Mouse (Mus musculus) mature B cell (primary cell): Measurements from ENCODE around the gene Dnttip1.
"Not testable (repeated sequence)": the region's sequence is repeated elsewhere in the genome, so short reads cannot be mapped to it uniquely, and the experiment has no call there.

ENCODE experiments used
- in situ Hi-C: fragments of 300-500 bp; cut with MboI; formaldehyde crosslinking; loops from 2 replicates; pipeline ENCODE4 v1.14.3; 2019

Dnttip1 gene

DNA sequence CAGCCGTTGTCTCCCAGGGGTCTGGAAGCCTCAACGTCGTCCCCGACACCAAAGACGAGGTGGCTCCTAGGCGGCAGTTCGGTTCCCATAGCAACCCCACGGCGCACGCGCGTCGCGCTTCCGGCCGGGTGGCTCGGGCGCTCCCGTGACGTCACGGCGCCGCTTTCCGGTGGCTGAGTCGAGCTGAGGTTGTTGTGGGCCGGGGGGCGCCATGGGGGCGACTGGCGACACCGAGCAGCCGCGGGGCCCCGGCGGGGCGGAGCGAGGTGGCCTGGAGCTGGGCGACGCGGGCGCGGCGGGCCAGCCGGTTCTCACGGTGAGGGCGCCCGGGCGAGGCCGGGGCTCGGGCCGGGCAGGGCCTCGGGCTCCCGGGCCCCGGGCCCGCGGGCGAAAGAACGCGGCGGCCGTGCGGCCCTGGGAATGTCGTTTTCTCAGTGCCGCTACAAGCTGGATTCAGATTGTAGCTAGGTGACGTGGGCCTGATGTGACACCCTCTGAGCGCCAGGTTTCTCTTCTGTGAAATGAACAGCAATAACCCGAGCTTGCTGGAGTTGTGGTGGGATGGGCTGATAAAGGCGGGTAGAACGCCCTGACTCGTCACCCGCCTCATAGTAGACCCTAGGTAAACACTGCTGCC lies at the start of gene Dnttip1, which contains the start of gene Wfdc3:
Gene Dnttip1 (plus strand): TSS at position 141 of the 637 bp plus-strand sequence.
Gene Wfdc3 (minus strand): TSS at position 89 of the 637 bp plus-strand sequence.
- in situ Hi-C loops: loop anchor here (25.0 kb wide), 1 partner anchor 334 kb away; the partner anchor contains the start of genes Matn4 and Rbpjl

DNA sequence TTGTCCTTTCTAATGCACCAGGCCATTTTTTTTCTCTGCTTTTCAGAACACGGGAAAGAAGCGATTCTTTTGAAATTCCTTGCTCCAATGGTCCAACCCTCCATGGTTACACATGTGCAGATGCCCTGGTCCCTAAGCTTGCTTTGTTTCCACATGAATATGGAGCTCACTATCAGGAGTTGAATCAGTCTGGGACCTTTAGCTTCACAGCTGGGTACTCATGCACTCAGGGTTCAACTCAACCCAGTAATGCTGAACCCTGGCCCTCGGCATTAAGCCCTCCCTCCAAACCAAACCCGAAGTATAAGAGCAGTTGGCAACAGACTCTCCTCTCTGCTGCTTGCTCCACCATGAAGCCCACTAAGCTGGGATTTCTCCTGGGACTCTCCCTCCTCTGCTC lies 47.6 kb upstream of the Dnttip1 start, which contains the start of gene Spint4:
Gene Spint4 (plus strand): TSS at position 301 of the 400 bp plus-strand sequence.
- in situ Hi-C loops: no loop called here

DNA sequence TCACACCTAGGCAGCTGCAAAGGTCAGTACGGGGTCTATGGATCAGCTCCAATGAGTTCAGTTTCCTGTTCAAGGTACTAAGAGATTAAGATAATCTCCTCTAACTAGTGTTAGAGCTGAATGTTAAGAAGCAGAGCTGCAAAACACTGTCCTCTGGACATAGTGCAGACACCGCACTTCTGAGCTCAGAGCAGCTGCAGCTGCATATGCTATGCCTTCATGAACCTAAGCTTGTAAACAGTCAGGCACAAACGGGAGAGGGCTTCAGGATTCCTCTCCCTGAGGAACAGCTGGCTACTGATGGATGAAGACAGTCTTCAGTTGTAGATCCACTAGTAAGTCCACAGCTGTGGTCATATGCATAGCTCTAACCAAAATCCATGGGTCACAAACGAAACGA lies 44.8 kb upstream of the Dnttip1 start:
- in situ Hi-C loops: no loop called here

DNA sequence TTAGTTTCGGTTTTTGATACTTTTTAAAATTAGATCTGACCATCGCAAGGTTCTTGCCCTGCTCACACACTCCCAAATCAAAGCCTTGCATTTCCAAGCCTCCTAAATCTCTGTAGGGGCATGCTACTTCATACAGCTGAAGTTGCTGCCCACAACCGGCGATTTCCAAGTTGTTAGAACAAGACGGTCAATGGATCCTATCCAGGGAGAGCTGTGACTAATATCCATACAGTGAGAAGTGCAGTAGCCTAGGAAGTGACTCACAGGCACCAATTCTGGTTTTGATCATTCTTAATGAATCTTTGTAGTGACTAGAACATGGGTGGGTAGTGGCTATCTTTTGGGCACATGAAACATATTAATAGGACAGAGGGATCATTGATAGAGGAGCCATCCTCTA lies 44.0 kb upstream of the Dnttip1 start:
- in situ Hi-C loops: no loop called here

DNA sequence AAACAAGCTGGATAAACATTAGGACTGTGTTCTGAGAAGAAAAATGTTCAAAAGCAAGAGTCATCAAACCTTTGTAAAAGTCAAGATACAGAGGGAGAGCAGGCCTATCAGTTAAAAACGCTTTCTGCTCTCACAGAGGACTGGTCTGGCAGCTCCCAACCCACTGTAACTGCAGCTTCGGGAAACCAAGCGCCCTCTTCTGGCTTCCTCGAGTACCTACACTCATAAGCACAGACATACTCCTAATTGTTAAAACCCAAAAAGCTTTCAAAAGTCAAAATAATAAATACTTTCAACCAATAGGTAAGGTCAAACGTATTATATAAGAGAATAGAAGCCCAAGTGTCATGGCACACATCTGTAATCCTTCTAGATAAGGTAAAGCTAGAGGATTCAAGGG lies 41.5 kb upstream of the Dnttip1 start:
- in situ Hi-C loops: no loop called here

DNA sequence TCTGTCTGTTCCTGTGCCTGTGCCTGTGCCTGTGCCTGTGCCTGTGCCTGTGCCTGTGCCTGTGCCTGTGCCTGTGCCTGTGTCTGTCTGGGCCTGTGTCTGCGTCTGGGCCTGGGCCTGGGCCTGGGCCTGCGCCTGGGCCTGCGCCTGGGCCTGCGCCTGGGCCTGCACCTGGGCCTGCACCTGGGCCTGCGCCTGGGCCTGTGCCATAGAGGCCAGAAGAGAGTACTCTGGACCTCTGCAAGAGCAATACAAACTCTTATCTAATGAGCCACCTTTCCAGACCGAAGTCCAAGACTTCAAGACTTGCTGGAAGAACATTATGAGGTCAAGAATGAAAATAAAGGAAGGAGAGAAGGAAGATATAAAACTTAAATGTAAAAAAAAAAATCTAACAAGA lies 40.5 kb upstream of the Dnttip1 start:
- in situ Hi-C loops: no loop called here

DNA sequence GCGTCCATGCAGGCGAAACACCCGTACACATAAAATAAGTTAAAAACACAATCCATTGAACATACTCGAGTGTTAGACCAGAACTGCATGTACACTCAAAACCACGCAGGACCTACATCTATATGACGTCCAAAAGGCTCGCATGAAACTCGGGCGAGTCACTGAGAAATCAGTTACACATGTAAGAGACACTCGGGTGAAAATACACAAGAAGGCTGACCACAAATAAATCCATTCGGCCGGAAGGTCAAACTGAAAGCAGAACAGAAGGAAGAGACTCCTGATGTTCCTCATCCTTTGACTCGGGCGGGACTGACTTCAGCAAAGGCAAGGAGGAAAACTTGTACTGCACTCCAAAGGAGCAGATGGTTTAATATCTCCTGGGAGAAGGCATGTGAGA lies 39.8 kb upstream of the Dnttip1 start:
- in situ Hi-C loops: no loop called here

DNA sequence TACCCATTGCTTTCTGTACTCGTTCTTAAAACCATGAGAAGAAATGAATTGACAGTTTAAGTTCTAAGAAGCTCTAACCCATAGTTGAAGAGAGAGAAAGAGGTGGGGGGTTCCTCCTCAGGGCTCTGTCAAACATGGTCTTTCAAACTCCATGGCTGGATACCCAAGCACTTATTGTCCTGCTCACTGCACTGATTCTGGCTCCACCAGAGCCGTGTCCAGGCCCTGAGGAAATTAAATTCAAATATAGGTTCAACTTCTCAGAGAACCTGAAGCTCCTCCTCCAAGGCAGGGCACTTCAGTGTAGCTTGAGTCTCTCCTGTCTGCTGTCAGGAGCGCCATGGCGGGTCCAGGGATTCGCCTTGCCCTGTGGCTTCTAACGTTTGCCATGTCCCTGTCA lies 30.8 kb upstream of the Dnttip1 start, which contains the start of gene Spint5:
Gene Spint5 (plus strand): TSS at position 301 of the 400 bp plus-strand sequence.
- in situ Hi-C loops: no loop called here

DNA sequence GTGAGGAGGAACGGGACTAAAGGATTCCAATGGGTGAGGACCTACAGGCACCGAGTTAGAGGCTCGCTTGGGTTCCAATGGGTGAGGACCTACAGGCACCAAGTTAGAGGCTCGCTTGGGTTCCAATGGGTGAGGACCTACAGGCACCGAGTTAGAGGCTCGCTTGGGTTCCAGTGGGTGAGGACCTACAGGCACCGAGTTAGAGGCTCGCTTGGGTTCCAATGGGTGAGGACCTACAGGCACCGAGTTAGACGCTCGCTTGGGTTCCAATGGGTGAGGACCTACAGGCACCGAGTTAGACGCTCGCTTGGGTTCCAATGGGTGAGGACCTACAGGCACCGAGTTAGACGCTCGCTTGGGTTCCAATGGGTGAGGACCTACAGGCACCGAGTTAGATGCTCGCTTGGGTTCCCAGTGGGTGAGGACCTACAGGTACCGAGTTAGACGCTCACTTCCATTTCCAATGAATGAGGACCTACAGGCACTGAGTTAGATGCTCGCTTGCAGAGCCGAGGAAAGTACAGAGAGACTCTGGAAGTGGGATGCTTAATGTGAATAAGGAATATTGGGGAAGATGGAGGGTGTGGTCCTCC lies 29.5 kb upstream of the Dnttip1 start:
- in situ Hi-C loops: not testable (repeated sequence)

DNA sequence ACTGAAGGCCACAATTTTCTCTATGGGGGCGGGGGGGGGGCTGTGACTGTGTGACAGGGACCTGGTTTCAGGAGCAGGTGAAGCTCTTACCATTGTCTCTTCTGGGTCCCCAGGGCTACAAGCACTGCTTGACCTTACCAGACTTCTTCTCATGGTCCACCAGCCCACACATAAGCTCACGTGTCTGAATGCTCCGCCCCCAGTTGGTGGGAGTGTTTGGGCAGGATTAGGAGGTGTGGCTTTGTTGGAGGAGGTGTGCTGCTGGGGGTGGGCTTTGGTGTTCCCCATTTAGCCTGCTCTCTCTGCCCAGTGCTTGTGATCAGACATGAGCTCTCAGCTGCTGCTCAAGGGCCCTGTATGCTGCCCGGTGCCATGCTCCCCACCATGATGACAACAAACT lies 22.5 kb upstream of the Dnttip1 start:
- in situ Hi-C loops: no loop called here

DNA sequence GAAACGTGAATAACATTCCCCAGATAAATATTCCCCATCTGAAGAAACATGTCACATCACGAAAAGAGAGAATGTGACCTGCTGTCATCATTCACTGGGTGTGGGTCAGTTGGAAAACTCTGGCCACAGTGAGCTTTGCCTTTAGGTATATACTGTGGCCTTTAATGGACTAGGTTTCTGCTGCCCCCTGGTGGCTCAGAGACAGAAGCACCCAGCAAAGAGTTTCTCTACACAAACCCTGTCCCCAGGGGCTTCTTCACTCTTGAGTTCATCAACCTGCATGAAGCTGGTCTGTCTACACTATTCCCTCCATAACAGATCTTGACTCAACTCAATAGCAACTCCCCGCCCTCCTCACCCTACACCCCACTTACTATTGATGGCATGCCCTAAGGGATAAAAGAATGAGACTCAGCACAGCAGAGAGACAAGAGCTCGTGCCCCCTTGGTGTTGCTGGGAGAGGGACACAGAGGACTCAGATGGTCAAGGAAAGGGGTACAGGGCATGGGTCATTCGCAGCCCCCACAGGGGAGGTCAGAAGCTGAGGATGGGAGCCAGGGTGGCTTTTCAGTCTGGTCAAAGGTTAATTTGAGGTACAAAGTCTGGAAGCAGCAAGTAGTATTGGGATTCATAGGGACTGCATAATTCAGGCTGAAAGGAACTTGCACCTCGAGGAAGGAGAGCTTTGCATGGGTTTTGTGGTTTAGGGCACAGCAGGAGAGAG lies 19.7 kb upstream of the Dnttip1 start:
- in situ Hi-C loops: loop anchor here (25.0 kb wide), 1 partner anchor 314 kb away; the partner anchor contains the start of genes Matn4 and Rbpjl

DNA sequence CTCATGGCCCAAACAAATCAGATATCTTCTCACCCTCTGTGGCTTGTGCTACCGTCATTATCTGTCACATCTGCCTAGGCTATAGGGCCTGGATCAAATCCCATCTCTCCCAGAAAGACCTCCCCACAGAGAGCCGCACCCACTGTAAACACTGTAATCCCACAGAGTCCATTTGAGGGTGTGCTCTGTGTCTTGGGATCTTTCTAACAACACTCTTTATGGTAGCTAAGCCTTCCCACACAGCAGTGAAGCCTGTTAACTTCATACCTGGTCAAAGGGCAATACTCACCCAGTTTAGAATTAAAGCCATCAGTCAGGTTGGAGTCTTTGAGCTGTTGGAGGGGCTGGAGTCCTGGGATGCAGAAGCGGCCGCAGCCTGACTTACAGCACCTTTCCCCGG lies 14.1 kb upstream of the Dnttip1 start:
- in situ Hi-C loops: loop anchor here (25.0 kb wide), 1 partner anchor 319 kb away; the partner anchor contains the start of genes Matn4 and Rbpjl

DNA sequence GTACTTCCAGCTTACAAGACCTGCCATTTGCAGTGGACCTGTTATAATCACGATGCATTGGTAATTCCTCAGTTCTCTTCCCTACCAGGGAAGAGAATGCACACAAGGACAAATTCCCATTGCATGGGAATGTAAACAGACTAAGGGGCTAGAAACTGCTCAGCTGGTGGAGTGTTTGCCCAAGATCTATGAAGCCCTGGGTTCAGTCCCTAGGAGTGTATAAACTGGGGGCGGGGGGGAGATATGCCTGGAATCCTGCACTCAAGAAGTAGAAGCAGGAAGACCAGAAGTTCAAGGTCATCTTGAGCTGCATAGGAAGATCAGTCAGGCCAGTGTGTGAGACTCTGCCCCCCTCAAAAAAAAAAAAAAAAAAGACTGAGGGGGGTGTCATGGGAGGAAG lies 12.5 kb upstream of the Dnttip1 start:
- in situ Hi-C loops: loop anchor here (25.0 kb wide), 1 partner anchor 321 kb away; the partner anchor contains the start of genes Matn4 and Rbpjl

DNA sequence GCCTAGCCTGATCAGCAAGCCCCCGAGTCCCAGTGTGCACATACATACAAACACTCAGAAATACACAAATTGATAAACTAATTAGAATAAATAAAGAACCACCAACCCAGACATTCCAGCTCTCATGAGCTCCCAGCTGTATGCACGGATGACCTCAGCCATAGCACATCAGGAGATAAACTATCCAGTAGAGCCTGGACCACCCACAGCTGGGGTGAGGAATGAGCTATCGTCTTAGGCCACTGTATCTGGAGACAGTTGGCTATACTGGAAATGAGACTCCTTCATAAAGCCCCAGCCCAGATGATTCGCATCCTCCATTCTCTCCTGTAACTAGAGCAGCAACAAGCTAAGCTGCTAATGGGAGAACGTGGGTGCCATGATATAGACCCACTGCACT lies 10.9 kb upstream of the Dnttip1 start:
- in situ Hi-C loops: loop anchor here (25.0 kb wide), 1 partner anchor 323 kb away; the partner anchor contains the start of genes Matn4 and Rbpjl

DNA sequence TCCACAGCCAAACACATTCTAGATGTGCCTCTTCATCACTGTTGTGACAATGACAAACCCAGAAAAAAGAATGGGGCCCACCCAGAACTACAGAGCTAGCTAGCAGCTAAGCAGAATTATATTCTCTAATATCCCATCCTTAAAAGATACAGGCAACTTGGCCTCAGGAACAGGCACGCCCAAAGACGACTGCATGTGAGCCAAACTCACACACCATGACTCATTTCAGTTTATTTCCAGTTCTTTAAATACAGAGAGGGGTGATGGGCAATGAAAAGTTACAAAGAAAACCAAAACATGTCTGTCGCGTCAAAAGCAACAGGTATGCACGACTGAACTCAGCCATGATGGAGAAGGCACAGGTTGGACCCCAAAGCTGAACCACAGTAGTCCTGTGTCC lies 10.3 kb upstream of the Dnttip1 start:
- in situ Hi-C loops: loop anchor here (25.0 kb wide), 1 partner anchor 323 kb away; the partner anchor contains the start of genes Matn4 and Rbpjl

DNA sequence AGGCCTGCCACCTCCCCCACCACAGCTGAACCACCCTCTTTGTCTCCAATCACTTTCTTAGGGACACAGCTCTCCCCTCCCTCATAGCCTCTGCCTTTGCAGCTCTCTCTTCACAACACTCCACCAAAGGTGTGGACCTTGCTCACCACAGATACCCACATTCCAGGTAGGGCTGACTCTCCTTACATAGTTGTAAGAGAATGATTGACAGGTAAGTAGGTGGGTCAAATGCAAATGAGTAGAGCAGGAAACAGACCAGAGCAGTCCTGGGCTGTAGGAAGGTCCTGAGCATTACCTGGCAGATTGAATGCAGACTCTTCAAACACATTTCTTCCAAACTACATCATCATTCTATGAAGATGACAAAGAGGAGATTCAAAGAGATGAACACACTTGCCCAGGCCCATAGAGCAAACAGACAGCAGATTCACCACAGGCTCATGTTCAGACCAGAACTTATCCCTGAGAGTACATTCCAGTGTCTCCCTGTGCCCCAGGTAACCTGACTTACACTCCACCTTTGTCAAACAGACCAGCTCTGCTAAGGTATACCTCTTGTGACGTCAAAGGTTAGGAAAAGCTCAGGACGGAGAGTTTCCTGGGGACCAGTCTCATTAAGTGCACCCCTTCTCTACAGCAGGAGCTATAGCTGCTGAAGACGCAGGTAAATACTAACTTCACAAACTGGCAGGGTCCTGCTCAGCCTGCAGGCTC lies 8.2 kb upstream of the Dnttip1 start:
- in situ Hi-C loops: loop anchor here (25.0 kb wide), 1 partner anchor 325 kb away; the partner anchor contains the start of genes Matn4 and Rbpjl

DNA sequence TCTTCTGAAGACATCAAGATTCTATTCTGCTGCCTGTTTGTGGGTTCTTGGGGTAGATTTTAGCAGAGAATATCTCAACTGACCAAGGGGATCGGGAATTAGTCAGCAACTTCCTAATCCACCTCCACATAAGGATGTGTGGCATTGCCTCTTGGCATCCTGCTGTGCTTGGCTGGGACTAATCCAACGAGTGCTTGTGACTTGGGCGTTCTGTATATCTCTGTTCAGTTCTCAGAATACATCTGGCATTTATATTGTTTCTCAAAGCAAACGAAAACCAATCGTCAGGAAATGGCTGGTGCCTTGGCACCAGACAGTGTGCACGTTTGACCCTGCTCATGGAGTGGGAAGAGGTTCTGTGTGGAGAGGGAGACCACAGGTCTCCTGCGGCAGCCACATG lies 5.9 kb upstream of the Dnttip1 start:
- in situ Hi-C loops: loop anchor here (25.0 kb wide), 1 partner anchor 328 kb away; the partner anchor contains the start of genes Matn4 and Rbpjl

DNA sequence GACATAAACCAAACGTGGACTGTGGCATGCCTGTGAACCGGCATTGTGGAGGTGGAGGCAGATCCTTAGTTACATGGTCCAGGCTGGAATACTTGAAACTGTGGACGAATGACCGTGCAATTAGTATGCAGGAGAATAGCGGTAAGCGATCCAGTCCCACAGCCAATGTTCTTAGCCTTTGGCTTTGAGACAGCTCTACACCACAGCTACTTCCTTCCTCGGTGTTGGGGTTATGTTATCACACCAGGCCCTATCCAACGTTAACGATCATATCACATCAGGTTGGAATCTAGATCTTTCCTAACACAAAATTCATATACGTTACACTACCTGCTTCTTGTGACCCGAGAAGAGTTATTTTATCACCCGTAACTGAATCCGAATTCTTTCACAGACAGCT lies 796 bp upstream of the Dnttip1 start:
- in situ Hi-C loops: loop anchor here (25.0 kb wide), 1 partner anchor 333 kb away; the partner anchor contains the start of genes Matn4 and Rbpjl

DNA sequence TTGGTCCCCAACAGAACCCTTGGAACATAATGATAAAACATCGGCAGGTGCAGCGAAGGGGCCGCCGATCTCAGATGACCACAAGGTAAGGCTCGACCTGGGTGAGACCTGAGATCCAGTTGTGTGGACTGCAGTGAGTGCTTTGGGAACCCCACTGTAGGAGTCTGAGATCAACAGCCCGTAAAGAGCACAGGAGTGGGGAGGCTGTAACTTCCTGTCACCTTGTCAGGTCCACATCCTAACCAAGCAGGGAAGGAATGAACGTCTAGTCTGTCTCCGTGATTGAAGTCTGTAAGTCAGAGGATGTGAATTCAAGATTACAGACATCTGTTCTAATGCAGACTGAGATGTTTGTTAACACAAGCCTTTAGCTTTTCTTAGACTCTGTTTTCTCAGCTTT lies 910 bp downstream of the Dnttip1 start:
- in situ Hi-C loops: loop anchor here (25.0 kb wide), 1 partner anchor 334 kb away; the partner anchor contains the start of genes Matn4 and Rbpjl

DNA sequence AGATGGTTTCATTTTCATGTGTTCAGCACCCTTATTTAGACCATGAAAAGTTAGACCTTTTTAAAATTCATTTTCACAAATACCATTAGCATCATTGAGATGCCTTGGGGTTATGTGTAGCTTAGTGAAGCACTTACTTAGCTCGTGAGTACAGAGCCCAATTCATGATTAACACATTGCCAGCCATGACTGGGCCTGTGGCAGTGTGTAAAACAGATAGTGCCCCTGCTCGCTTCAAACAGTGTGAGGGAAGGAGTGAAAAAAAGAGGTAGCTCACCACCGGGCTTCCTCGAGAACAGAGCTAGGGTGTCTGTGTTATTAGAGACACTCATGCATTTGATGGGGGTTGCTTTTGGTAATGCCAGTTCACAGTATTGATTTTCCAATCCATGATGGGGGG lies 2.4 kb downstream of the Dnttip1 start:
- in situ Hi-C loops: loop anchor here (25.0 kb wide), 1 partner anchor 336 kb away; the partner anchor contains the start of genes Matn4 and Rbpjl

DNA sequence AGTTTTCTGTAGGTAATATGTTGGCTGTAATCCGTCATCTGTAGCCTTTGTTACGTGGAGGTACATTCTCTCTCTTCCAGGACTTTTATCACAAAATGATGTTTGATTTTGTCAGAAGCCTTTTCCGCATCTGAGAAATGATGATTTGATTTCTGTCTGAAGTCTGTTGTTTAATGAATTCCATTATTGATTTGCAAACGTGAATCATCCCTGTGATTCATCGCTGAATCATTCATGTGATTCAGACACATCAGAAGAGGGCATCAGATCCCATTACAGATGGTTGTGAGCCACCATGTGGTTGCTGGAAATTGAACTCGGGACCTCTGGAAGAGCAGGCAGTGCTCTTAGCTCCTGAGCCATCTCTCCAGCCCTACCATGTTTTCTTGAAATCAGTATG lies 3.2 kb downstream of the Dnttip1 start:
- in situ Hi-C loops: loop anchor here (25.0 kb wide), 1 partner anchor 337 kb away; the partner anchor contains the start of genes Matn4 and Rbpjl
